Mouse (Mus musculus): Measurements from ENCODE around the gene Ush2a. TPM values are rescaled to one million over a fixed set of nuclear protein-coding genes. Genes with fewer than 3 reads are reported as not detected.

Ush2a gene
- total RNA-seq, 2 experiments from 2014 or later: 0.08 to 0.10 TPM

- no peak for DNase-seq
These were observed 515.8 kb downstream of the Ush2a start for GRCm38 (mm10) chr1:188777556-188778161.

GRCm38 (mm10) chr1:188785056-188785455 is 523.2 kb downstream of the Ush2a start:
- no peak for DNase-seq

GRCm38 (mm10) chr1:188805069-188805468 is 543.2 kb downstream of the Ush2a start:
- DNase-seq: no peak

- no peak for DNase-seq
These were observed 544.0 kb downstream of the Ush2a start for GRCm38 (mm10) chr1:188805852-188806251.

GRCm38 (mm10) chr1:188810631-188811030 is 548.8 kb downstream of the Ush2a start:
- DNase-seq: no peak

- no peak for DNase-seq
These were observed 553.2 kb downstream of the Ush2a start for GRCm38 (mm10) chr1:188815072-188815471.

GRCm38 (mm10) chr1:188824195-188824594 is 562.4 kb downstream of the Ush2a start:
- no peak for DNase-seq

- no peak for DNase-seq
These were observed 563.2 kb downstream of the Ush2a start for GRCm38 (mm10) chr1:188824878-188825532.

GRCm38 (mm10) chr1:188830527-188831407 is 568.9 kb downstream of the Ush2a start:
- DNase-seq: no peak

- DNase-seq: no peak
These were observed 572.1 kb downstream of the Ush2a start for GRCm38 (mm10) chr1:188833906-188834305.

GRCm38 (mm10) chr1:188834770-188835169 is 572.9 kb downstream of the Ush2a start:
- DNase-seq: no peak

GRCm38 (mm10) chr1:188837613-188838295 is 575.9 kb downstream of the Ush2a start:
- DNase-seq: no peak

- DNase-seq: no peak
These were observed 585.4 kb downstream of the Ush2a start for GRCm38 (mm10) chr1:188847242-188847641.

GRCm38 (mm10) chr1:188852776-188853175 is 591.0 kb downstream of the Ush2a start:
- DNase-seq: no peak

- no peak for DNase-seq
These were observed 592.4 kb downstream of the Ush2a start for GRCm38 (mm10) chr1:188854240-188854639.

GRCm38 (mm10) chr1:188855034-188855433 is 593.2 kb downstream of the Ush2a start:
- DNase-seq: no peak

GRCm38 (mm10) chr1:188859718-188860117 is 597.9 kb downstream of the Ush2a start:
- DNase-seq: no peak

GRCm38 (mm10) chr1:188865881-188866280 is 604.1 kb downstream of the Ush2a start:
- DNase-seq: no peak

- DNase-seq: no peak
These were observed 604.7 kb downstream of the Ush2a start for GRCm38 (mm10) chr1:188866515-188866914.

GRCm38 (mm10) chr1:188878531-188879055 is 616.8 kb downstream of the Ush2a start:
- no peak for DNase-seq

- no peak for DNase-seq
These were observed 635.2 kb downstream of the Ush2a start for GRCm38 (mm10) chr1:188896906-188897551.

GRCm38 (mm10) chr1:188904091-188904490 is 642.3 kb downstream of the Ush2a start:
- no peak for DNase-seq

Data from layer of hippocampus, postnatal 36 days (tissue).